Mouse (Mus musculus) thymus, adult 18-20 months (tissue): ENCODE results near the gene Zfp983.
"Not testable (repeated sequence)": the region's sequence is repeated elsewhere in the genome, so short reads cannot be mapped to it uniquely, and the experiment has no call there.

Experiments
- DNase-seq, 2 experiments: peaks; one replicate each; pipeline ENCODE4 v3.0.0; 2022; ENCODE audit warnings: mixed read lengths in 2 of 2

Zfp983 gene

DNA sequence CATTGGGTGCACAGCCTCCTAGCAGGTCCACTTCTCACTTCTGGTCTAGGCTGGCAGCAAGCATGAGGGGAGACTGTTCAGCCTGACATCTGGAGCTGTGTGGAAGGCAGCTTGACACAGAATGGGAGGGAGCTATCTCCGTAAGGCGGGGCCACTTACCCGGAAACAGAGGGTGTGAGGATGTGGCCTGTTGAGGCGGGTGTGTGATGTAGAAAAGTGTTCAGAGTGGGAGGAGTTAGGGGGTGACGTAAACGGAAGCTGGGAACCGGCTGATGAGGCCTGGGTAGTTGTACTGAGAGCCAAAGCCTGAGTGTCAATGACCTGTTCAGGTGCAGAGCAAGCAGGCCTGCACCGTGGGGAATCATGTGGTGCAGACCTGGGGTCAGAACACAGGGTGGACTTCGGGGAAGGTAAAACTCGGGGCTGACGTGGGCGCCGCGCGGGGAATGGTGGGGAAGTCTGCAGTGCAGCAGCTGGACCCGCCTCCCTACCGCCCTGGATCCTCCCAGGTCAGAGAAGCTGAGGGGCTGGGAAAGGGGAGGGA lies at the start of gene Zfp983:
Gene Zfp983 (plus strand): TSS at position 261 of the 544 bp plus-strand sequence.
- DNase-seq = peak; percentile 77 to 85

DNA sequence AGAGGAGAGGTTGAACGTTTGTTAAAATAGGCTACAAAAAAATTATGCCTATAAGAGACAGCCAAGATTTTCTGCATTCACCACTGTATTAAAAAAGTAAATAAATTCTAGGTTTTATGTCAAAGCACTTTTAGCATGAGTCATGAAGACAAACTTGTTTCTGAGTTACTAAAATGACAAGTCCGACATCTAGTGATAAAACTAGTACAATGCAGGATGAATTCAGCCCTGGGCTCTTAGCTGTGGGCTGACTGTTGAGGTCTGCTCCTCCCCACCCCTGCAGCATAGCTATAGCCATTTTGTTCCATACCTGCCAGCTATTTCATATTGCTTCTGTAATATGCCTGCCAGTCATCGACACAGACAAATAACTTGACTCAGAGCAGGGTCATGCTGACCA lies 34.1 kb upstream of the Zfp983 start:
- no peak for DNase-seq

DNA sequence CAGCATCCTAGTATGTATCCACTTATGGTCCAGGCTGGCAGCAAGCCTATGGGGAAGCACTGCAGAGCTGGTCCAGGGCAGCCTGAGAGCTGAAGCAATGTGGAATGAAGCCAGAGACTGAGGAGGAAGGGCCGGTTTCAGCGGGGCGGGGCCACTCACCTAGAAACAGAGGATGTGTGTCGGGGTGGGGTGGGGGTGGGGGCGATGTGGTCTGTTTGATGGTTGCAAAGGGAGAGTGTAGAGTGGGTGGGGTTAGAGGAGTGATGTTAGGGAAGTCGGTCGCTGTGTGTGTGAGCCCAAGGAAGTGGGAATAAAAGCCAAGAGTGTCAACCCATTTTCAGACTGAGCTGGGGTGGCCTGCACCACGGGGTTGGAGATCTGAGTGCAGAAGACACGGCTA lies 33.1 kb upstream of the Zfp983 start:
- no peak for DNase-seq

DNA sequence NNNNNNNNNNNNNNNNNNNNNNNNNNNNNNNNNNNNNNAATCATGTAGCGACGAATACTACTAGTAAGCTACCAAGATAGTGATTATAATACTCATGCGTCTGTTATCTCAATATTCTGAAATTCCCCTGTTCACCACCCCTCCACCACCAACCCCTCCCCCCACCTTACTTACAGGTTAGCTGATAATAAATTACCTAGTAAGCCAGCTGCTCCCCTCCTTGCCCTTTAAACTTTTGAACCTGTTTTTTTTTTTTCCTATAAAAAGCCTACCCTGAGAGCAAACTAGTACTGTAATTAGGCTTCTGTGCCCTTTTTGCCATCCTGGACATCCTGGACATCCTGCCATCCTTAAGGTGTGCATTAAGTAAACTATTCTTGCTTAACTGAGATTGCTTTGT lies 26.8 kb upstream of the Zfp983 start:
- no peak for DNase-seq

DNA sequence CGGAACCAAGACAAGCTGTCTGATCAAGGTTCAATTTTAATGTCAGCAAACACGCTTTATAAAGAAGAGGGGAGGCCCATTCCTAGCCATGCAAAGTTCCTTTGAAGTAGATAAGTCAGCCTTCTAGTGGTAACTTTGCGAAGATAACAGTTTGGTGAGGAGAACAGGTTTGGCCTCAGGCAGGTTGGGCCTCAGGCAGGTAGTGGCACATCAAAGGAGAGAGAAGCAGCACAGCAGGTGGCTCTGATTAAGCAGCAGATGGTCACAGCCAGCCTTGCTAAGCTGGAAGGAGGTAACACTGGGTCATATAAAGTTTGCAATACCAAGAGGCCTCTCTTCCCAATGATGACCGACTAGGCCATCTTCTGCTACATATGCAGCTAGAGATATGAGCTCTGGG lies 14.7 kb upstream of the Zfp983 start:
- not testable (repeated sequence) for DNase-seq

DNA sequence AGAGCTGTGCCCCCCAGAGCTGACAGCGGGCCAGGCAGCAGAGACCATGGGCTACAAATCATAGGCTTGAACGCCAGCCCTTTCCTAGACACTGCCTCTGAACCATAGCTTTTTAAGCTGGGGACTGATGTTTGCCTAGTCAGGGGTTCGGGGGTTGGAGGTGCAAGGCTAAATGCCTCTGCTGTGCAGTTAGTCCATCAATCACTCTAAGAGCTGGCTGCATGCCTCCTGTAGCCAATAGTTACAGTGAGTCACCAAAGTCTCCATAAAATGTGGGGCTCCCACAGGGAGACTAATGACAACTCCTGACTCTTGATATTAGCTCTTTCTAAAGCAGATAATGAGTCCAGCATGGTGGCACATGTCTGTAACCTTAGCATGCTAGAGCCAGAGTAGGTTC lies 1.6 kb upstream of the Zfp983 start:
- no peak for DNase-seq

DNA sequence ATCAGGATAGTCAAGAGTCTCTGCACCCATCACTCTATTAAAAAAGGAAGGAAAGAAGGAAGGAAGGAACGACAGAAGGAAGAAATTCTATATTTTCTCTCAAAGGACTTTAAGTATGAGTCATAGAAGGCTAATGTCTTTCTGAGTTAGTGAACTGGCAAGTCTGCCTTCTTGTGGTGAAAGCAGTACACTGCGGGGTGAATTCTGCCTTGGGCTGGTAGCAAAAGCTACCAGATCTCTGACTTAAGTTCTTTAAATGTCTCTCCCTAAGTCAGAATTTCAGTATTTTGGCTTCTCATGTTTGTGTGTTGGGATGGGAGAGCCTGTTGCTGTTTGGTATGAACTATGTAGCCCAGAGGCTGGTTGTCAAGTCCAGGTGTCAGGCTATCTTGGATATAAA lies 488 bp upstream of the Zfp983 start:
- DNase-seq = peak in 1 of 2 experiments; percentile 5

DNA sequence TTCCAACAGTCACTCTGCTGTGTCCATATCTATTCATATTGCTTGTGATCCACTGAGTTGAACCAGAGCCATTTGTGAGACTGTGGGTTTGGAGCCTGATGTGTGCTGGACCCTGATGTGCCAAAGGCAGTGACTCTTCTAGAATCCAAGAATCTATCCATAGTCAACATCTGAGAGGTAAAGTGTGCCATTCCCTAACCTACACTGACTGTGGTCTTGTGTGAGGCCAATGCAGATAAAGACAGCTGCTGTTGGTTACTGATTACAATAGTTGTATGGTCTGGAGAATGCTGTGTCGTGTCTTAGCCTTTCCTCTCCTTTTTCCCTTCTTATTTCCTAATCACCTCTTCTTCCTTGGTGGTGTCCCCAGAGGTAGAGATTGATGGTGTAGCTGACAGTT lies 28.4 kb downstream of the Zfp983 start:
- DNase-seq = not testable (repeated sequence)

DNA sequence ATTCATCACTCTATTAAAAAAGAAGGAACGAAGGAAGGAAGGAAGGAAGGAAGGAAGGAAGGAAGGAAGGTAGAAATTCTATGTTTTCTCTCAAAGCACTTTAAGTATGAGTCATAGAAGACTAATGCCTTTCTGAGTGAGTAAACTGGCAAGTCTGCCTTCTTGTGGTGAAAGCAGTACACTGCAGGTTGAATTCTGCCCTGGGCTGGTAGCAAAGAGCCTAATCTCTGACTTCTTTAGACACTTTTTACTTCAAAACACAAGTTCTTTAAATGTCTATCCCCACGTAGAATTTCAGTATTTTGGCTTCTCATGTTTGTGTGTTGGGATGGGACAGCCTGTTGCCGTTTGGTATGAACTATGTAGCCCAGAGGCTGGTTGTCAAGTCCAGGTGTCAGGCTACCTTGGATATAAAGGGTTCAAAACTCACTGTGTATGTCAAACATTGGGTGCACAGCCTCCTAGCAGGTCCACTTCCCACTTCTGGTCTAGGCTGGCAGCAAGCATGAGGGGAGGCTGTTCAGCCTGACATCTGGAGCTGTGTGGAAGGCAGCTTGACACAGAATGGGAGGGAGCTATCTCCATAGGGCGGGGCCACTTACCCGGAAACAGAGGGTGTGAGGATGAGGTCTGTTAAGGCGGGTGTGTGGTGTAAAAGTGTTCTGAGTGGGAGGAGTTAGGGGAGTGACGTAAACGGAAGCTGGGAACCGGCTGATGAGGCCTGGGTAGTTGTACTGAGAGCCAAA lies 29.0 kb downstream of the Zfp983 start:
- DNase-seq = peak; percentile 85 to 93

DNA sequence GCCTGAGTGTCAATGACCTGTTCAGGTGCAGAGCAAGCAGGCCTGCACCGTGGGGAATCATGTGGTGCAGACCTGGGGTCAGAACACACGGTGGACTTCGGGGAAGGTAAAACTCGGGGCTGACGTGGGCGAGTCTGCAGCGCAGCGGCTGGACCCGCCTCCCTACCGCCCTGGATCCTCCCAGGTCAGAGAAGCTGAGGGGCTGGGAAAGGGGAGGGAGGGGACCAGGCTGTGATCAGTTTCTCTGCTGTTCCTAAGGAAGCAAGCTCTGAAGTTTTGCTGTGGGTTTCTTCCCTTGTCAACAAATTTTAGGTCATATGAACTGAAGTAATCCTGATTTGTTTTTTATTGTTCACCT lies 29.6 kb downstream of the Zfp983 start:
- DNase-seq = not testable (repeated sequence)

DNA sequence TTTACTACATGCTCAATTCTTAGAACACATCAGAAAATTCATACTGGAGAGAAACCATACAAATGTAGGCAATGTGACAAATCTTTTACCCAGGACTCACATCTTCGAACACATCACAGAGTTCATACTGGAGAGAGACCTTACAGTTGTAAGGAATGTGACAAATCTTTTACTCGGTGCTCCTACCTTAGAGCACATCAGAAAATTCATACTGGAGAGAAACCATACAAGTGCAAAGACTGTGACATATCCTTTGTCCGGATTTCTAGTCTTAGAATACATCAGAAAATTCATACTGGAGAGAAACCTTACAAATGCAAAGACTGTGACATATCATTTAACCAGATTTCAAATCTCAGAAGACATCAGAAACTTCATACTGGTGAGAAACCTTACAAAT lies 41.1 kb downstream of the Zfp983 start, which contains the start of gene Gm10226:
Gene Gm10226 (plus strand): TSS at position 301 of the 400 bp plus-strand sequence.
- DNase-seq = no peak

DNA sequence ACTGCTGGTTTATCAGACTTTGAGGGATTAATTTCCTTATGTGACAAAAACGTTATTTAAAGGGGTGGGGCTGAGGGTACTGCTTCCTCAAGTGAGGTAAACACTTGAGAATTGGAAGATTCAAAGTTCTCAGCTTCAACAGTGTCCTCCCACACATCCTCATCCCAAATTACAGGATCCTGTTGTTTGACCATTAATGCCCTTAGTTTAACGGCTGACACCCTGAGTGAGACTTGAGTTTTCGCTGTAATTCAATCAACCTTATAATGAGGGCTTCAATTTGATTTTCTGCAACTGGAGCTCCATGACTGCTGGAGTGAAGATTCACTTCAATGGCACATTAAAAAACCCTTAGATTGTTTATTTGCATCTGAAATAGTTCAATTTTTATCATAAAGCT lies 42.9 kb downstream of the Zfp983 start:
- DNase-seq = no peak

DNA sequence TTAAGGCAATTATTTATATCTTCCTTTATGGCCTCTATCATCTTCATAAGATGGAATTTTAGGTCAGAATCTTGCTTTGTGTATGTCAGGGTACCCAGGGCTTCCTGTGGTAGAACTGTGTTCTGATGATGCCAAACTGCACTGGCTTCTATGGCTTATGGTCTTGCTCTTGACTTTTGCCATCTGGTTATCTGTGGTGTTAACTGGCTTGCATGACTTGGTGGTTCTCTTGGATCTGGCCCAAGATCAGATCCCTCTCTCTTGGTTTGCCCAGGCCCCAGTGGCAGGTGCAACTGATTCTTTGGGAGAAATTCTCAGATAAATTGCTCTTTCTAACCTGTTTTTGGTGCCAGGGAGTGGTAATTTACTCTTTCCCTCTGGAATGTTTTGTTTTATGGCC lies 45.6 kb downstream of the Zfp983 start:
- no peak for DNase-seq

DNA sequence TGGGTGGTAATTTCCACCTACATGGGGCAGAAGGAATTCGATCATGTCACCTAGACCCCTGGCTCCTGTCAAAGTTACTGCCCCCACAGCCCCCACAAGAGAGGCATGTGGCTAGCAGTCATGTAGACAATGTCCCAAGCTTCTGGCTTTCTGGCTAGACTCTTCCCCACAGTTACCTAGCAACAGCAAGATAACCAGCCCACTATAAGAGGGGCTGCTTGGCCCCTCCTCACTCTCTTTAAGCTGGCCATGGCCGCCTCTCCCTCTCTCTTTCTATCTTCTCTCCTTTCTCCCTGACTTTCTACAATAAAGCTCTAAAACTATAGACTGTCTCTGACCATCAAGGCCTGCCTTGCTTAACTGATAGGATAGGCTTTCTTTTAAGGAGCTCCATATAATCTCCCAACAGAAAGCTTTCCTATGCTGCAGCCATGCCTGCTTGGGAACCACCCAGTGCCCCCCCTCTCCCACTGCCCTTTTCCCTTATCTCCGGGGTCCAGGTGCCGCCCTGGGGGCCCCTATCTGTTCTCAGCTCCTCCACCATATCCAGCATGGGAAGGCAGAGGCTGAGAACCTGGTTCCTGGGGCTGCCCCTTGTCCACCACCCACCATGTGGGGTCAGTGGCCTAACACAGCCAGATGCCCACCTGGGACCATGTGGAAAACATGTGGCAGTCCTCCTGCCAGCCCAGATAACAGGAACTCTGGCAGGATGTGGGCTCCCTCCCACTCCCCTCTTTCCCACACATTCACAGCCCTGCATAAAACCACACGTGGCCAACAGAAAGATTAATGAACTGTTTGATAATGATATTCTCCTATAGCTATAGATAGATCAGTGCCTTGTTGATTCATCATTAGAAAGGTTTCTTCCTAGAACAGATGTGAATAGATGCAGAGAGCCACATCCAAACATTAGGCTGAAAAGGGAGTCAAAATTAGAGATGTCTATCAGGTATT lies 52.1 kb downstream of the Zfp983 start:
- no peak for DNase-seq

DNA sequence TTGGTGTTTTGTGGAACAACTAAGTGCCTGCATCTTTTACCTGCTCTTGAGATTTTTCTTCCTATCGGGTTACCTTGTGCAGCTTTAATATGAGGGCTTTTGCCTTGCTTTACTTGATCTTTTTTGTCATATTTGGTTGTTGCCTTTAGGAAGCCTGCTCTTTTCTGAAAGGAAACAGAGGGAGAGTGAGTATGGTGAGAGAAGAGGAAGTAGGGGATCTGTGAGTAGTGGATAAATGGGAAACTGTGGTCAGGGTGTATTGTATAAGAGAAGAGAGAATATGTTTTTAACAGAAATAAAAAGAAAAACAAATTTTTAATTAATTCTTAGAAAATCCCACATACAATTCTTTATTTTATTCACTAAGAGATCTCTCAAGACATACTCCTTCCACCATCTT lies 53.0 kb downstream of the Zfp983 start:
- no peak for DNase-seq

DNA sequence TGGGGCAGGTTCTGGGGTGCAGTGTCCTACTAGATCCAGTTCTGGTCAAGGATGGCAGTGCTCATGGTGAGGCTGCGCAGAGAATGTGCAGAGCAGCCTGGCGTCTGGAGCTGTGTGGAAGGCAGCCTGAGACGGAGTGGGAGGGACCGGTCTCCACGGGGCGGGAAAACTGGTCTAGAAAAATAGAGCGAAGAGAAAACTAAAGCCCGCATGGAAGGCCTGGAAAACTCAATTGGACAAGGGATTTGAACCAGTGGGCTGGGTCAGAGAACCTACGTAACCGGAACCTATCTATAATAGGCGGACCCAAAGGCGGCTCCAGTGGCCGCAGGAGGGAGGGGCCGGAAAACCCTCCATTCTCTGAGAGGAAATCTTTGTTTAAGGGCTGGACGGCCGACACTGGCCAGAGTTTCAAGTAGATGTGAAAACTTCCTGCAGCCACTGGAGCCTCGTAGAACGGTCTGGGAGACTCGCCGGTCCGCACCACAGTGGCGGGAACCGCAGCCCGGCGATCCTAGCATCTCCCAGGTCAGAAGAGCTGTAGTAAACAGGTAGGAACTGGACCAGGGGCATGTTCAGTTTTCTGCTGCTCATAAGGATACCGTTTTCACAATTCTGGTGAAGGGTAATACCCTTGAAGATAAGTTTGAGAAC lies 57.0 kb downstream of the Zfp983 start, which contains the start of gene Zfp760:
Gene Zfp760 (plus strand): TSS at position 399 of the 654 bp plus-strand sequence.
- DNase-seq = peak; percentile 44 to 49

DNA sequence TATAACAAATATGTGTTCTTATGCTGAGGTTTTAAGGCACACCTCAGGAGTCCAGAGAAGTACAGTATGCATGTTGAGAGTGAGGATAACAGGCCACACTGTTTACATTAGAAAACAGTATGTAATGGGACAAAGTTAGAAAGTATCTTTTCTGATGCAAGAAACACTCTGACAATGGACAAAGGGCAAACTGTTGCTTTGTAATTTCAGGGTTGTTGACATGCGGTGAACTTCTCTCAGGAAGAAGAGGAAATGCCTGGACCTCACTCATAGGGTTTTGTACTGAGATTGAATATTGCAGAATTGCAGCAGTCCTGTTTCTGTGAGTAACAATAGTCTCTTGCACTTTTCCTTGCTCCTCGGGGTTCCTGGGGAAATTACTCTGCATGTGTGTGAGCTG lies 58.0 kb downstream of the Zfp983 start:
- no peak for DNase-seq
